Mouse (Mus musculus): Measurements from ENCODE around the gene Podn. TPM values are rescaled to one million over a fixed set of nuclear protein-coding genes. Genes with fewer than 3 reads are reported as not detected.
"Not testable (repeated sequence)": the region's sequence is repeated elsewhere in the genome, so short reads cannot be mapped to it uniquely, and the experiment has no call there.

Podn gene
- polyA plus RNA-seq (2015; fragmentation: Nextera tagmentation; extraction: Ambion mirVana): 0.32 and 0.44 TPM in 2 replicates

DNA sequence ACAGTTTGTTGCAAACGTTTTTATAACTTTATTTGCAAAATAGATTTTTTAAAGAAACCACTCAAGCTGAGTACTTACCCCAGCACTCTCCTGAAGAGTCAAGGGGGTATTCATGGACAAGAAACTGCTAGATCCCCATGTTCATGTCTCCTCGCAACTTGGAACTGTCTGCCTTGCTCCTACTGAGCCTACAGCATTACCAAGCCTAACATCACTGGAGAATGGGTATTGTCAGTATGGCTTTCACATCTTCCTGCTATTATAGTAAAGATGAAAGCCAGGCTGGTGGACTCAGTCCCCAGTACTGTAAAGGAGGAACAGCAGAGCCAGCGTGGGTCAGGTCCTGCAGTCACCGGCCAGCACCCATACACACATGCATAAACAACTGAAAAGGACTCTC is at the start of gene Podn:
Podn (minus strand) TSS at position 101 of the 400 bp plus-strand sequence.
- H3K27ac ChIP-seq (replicated peaks): no peak within 1 kb of the TSS

GRCm38 (mm10) chr4:108145554-108145953 is 49.3 kb upstream of the Podn start:
- H3K27ac ChIP-seq (replicated peaks); H3K4me1 ChIP-seq; H3K9ac ChIP-seq (replicated peaks); H3K4me3 ChIP-seq (replicated peaks); H3K36me3 ChIP-seq; H3K9me3 ChIP-seq (replicated peaks); H3K27me3 ChIP-seq (replicated peaks); H3K4me2 ChIP-seq; ATAC-seq (ENCODE audit: low FRiP score): not testable (repeated sequence)
- 52% methylated on average over 3 of the region's 3 CpGs for whole genome bisulfite sequencing

More for the DNA sequence above, at the start of gene Podn:
- Histone ChIP-seq H3K36me3 (0 out of 2 replicates have a peak, but pooled peaks cover 4% of the 10 kb centered on the region), H3K4me3 (replicated peaks) (no peak within 1 kb of the TSS), H3K4me2 (no peak within 1 kb of the TSS), H3K9me3 (replicated peaks) (no peaks in the 10 kb centered on the region), H3K4me1 (no peaks in the 10 kb centered on the region), H3K27me3 (replicated peaks) (no peaks in the 10 kb centered on the region), H3K9ac (replicated peaks) (no peak within 1 kb of the TSS)
- no peak for ATAC-seq (ENCODE audit: low FRiP score)
- WGBS: 83% methylated on average over 4 of the region's 4 CpGs

GRCm38 (mm10) chr4:108144880-108145279 is 48.6 kb upstream of the Podn start, which contains the start of gene Scp2:
TSS of gene Scp2 (minus strand) at chr4:108144998.
- ATAC-seq (ENCODE audit: low FRiP score): no peak
- Histone ChIP-seq H3K4me2 (no peak within 1 kb of the TSS), H3K9ac (replicated peaks) (no peak within 1 kb of the TSS), H3K27me3 (replicated peaks) (no peaks in the 10 kb centered on the region), H3K27ac (replicated peaks) (no peak within 1 kb of the TSS), H3K36me3 (no peaks in the 10 kb centered on the region), H3K4me3 (replicated peaks) (no peak within 1 kb of the TSS), H3K4me1 (no peaks in the 10 kb centered on the region), H3K9me3 (replicated peaks) (no peaks in the 10 kb centered on the region)
- WGBS: 94% methylated on average over 1 of the region's 1 CpGs

DNA sequence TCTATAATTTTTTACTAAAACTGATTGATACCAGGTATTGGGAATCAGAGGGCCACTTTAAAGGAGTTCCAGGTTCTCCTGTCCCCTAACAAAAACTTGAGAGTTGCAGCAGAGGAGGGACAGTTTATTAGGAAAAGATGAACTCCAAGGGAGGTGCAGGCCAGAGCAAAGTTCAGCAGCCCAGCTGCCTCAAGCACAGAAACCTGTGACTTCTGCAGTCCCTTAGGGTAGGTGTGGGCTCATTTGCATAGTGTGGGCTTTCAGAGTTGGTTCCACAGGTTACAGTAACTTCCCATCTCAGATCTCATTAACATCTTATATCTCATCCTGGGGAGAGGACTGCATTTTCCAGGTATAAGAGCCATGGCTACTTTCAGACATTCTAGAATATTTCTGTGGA is 47.5 kb upstream of the Podn start:
- H3K4me2 ChIP-seq: no peak overlapping the region
- H3K9ac ChIP-seq (replicated peaks): no peak overlapping the region
- H3K27me3 ChIP-seq (replicated peaks): no peaks in the 10 kb centered on the region
- ATAC-seq (ENCODE audit: low FRiP score): no peak
- no peaks in the 10 kb centered on the region for H3K36me3 ChIP-seq
- H3K4me3 ChIP-seq (replicated peaks): no peak overlapping the region
- H3K9me3 ChIP-seq (replicated peaks): no peaks in the 10 kb centered on the region
- no peaks in the 10 kb centered on the region for H3K4me1 ChIP-seq
- H3K27ac ChIP-seq (replicated peaks): no peak overlapping the region

GRCm38 (mm10) chr4:108143178-108143577 is 46.9 kb upstream of the Podn start:
- H3K4me3 ChIP-seq (replicated peaks); H3K4me1 ChIP-seq; ATAC-seq (ENCODE audit: low FRiP score); H3K36me3 ChIP-seq; H3K27me3 ChIP-seq (replicated peaks); H3K9me3 ChIP-seq (replicated peaks); H3K9ac ChIP-seq (replicated peaks); H3K27ac ChIP-seq (replicated peaks); H3K4me2 ChIP-seq: not testable (repeated sequence)
- WGBS: 79% methylated on average over 2 of the region's 2 CpGs

GRCm38 (mm10) chr4:108136938-108137337 is 40.7 kb upstream of the Podn start:
- H3K9me3 ChIP-seq (replicated peaks): no peaks in the 10 kb centered on the region
- no peak overlapping the region for H3K27ac ChIP-seq (replicated peaks)
- no peaks in the 10 kb centered on the region for H3K4me1 ChIP-seq
- H3K4me3 ChIP-seq (replicated peaks): no peak overlapping the region
- 91% methylated on average over 5 of the region's 5 CpGs for WGBS
- H3K9ac ChIP-seq (replicated peaks): no peak overlapping the region
- H3K27me3 ChIP-seq (replicated peaks): no peaks in the 10 kb centered on the region
- no peak overlapping the region for H3K4me2 ChIP-seq
- no peak for ATAC-seq (ENCODE audit: low FRiP score)
- H3K36me3 ChIP-seq: no peaks in the 10 kb centered on the region

DNA sequence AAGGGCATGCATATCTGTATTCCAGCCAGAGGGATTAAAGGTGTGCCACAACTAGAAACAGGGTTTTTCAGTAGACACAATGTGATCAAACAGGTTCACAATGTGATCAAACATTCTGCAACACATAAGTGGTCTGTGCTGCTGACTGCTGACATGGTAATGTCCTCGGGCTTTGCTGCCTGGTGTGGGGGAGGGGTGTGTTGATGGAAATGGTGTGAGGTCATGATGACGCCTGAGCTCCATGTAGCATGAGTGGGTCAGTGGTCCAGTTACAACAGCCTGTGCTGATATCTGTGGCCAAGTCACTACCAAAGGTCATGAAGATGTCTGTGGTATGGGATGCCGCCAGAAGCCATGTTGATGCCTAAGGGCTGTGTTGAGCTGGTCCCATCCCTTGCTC is 34.2 kb upstream of the Podn start:
- no peaks in the 10 kb centered on the region for H3K36me3 ChIP-seq
- no peaks in the 10 kb centered on the region for H3K4me1 ChIP-seq
- H3K9me3 ChIP-seq (replicated peaks): no peaks in the 10 kb centered on the region
- no peaks in the 10 kb centered on the region for H3K27me3 ChIP-seq (replicated peaks)
- WGBS: 93% methylated on average over 3 of the region's 3 CpGs
- no peak overlapping the region for H3K9ac ChIP-seq (replicated peaks)
- no peak for ATAC-seq (ENCODE audit: low FRiP score)
- no peak overlapping the region for H3K4me3 ChIP-seq (replicated peaks)
- H3K4me2 ChIP-seq: no peak overlapping the region
- H3K27ac ChIP-seq (replicated peaks): no peak overlapping the region

- WGBS: 90% methylated on average over 2 of the region's 2 CpGs
- no peak for ATAC-seq (ENCODE audit: low FRiP score)
- no peak overlapping the region for H3K4me3 ChIP-seq (replicated peaks)
Measured at GRCm38 (mm10) chr4:108128339-108128738, 32.1 kb upstream of the Podn start.

DNA sequence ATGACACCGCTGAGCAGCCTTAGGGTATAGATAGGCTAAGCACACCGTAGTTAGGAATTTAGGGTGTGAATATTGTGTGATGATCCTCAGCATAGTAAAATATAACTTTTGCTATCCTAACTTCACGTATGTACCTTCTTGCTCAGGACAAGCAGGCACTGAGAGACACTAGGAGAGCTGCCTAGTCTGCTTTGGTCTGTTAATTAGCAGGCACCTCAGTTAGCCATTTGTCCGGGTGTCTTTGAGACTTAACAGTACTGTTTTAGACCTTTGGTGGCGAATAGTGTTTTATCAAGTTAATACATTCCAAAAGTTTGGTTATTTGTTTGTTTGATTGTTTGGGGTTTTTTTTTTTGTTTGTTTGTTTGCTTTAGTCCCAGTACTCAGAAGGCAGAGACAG is 31.3 kb upstream of the Podn start:
- H3K9me3 ChIP-seq (replicated peaks): no peaks in the 10 kb centered on the region
- 92% methylated on average over 5 of the region's 5 CpGs for WGBS
- no peaks in the 10 kb centered on the region for H3K27me3 ChIP-seq (replicated peaks)
- no peak overlapping the region for H3K4me3 ChIP-seq (replicated peaks)
- H3K4me1 ChIP-seq: no peaks in the 10 kb centered on the region
- H3K36me3 ChIP-seq: no peaks in the 10 kb centered on the region
- no peak for ATAC-seq (ENCODE audit: low FRiP score)
- H3K9ac ChIP-seq (replicated peaks): no peak overlapping the region
- H3K4me2 ChIP-seq: no peak overlapping the region
- H3K27ac ChIP-seq (replicated peaks): no peak overlapping the region

More at GRCm38 (mm10) chr4:108128339-108128738, 32.1 kb upstream of the Podn start:
- H3K27ac ChIP-seq (replicated peaks): no peak overlapping the region
- H3K36me3 ChIP-seq: no peaks in the 10 kb centered on the region
- no peaks in the 10 kb centered on the region for H3K9me3 ChIP-seq (replicated peaks)
- H3K4me1 ChIP-seq: no peaks in the 10 kb centered on the region
- no peaks in the 10 kb centered on the region for H3K27me3 ChIP-seq (replicated peaks)
- H3K4me2 ChIP-seq: no peak overlapping the region
- H3K9ac ChIP-seq (replicated peaks): no peak overlapping the region

GRCm38 (mm10) chr4:108126260-108126659 is 30.0 kb upstream of the Podn start:
- no peaks in the 10 kb centered on the region for H3K9me3 ChIP-seq (replicated peaks)
- 92% methylated on average over 4 of the region's 4 CpGs for WGBS
- H3K4me2 ChIP-seq: no peak overlapping the region
- H3K4me1 ChIP-seq: no peaks in the 10 kb centered on the region
- H3K9ac ChIP-seq (replicated peaks): no peak overlapping the region
- no peak overlapping the region for H3K4me3 ChIP-seq (replicated peaks)
- H3K27me3 ChIP-seq (replicated peaks): no peaks in the 10 kb centered on the region
- H3K27ac ChIP-seq (replicated peaks): no peak overlapping the region
- no peak for ATAC-seq (ENCODE audit: low FRiP score)
- H3K36me3 ChIP-seq: no peaks in the 10 kb centered on the region

GRCm38 (mm10) chr4:108124104-108124503 is 27.9 kb upstream of the Podn start:
- ATAC-seq (ENCODE audit: low FRiP score): no peak
- Histone ChIP-seq H3K36me3 (no peaks in the 10 kb centered on the region), H3K27me3 (replicated peaks) (no peaks in the 10 kb centered on the region)

GRCm38 (mm10) chr4:108117924-108118876 is 22.0 kb upstream of the Podn start:
- Histone ChIP-seq H3K27me3 (replicated peaks) (no peaks in the 10 kb centered on the region), H3K9me3 (replicated peaks) (no peaks in the 10 kb centered on the region), H3K4me3 (replicated peaks) (peak overlapping the region; percentile 60), H3K9ac (replicated peaks) (peak overlapping the region; percentile 61), H3K4me2 (peak overlapping the region; percentile 60), H3K4me1 (no peaks in the 10 kb centered on the region), H3K27ac (replicated peaks) (peak overlapping the region; percentile 72), H3K36me3 (no peaks in the 10 kb centered on the region)
- peak; percentile 96 for ATAC-seq (ENCODE audit: low FRiP score)
- WGBS: 13% methylated on average over 45 of the region's 45 CpGs

More at GRCm38 (mm10) chr4:108124104-108124503, 27.9 kb upstream of the Podn start:
- Histone ChIP-seq H3K4me3 (replicated peaks) (no peak overlapping the region), H3K9me3 (replicated peaks) (no peaks in the 10 kb centered on the region), H3K9ac (replicated peaks) (no peak overlapping the region), H3K27ac (replicated peaks) (no peak overlapping the region), H3K4me1 (no peaks in the 10 kb centered on the region), H3K4me2 (no peak overlapping the region)
- WGBS: 97% methylated on average over 1 of the region's 1 CpGs
